Mouse (Mus musculus) embryonic facial prominence, embryonic 12.5 days (tissue): ENCODE results near the gene Plekhm3. TPM values are rescaled to one million over a fixed set of nuclear protein-coding genes. Genes with fewer than 3 reads are reported as not detected.

Experiments used
- ATAC-seq: fragments of 200-750 bp; cut with Nextera tagmentation; 2 replicates; pipeline ENCODE4 v1.8.0; 2017; ENCODE audit not compliant: insufficient number of reproducible peaks, insufficient read depth, low FRiP score, low TSS enrichment
- H3K27ac ChIP-seq: fragments of 300-500 bp; sonication (generic); 2 replicates; pipeline ENCODE4 v1.5.1; 2016; ENCODE audit warnings: mild to moderate bottlenecking
- H3K27me3 ChIP-seq: fragments of 300-500 bp; sonication (generic); 2 replicates; pipeline ENCODE4 v1.6.1; 2016; ENCODE audit warnings: mild to moderate bottlenecking, moderate library complexity
- H3K36me3 ChIP-seq: fragments of 300-500 bp; sonication (generic); 2 replicates; pipeline ENCODE4 v1.6.1; 2016; ENCODE audit warnings: mild to moderate bottlenecking
- H3K4me1 ChIP-seq: fragments of 300-500 bp; sonication (generic); 2 replicates; pipeline ENCODE4 v1.6.1; 2016
- H3K4me2 ChIP-seq: fragments of 300-500 bp; sonication (generic); replicated peaks from 2 replicates; pipeline ENCODE4 v1.6.1; 2016; ENCODE audit warnings: mild to moderate bottlenecking, moderate library complexity
- H3K4me3 ChIP-seq: fragments of 300-500 bp; sonication (generic); 2 replicates; pipeline ENCODE4 v1.5.1; 2016; ENCODE audit warnings: mild to moderate bottlenecking
- H3K9ac ChIP-seq: fragments of 300-500 bp; sonication (generic); 2 replicates; pipeline ENCODE4 v1.6.1; 2016; ENCODE audit warnings: mild to moderate bottlenecking, moderate library complexity
- H3K9me3 ChIP-seq: fragments of 300-500 bp; sonication (generic); 2 replicates; pipeline ENCODE4 v1.6.1; 2016; ENCODE audit warnings: mild to moderate bottlenecking, moderate library complexity
- WGBS: fragments of 180-500 bp; shearing (Covaris S2); methylation state at CpG from one replicate; pipeline ENCODE4 v1.1.7; 2016; 5-methylcytosine and 5-hydroxymethylcytosine counted together
- polyA plus RNA-seq: library from polyadenylated mRNA; unstranded; fragments of >200 nt; fragmentation: Nextera tagmentation; extraction: Ambion mirVana; gene quantifications from 2 replicates; pipeline ENCODE4 v1.2.1, GENCODE M21; 2016

Plekhm3 gene
- polyA plus RNA-seq, 1 experiment from 2014 or later, result 10.2 TPM

- Histone ChIP-seq H3K9me3 (no peaks in the 10 kb centered on the region), H3K4me3 (no peak overlapping the region), H3K4me1 (peaks cover 7% of the 10 kb centered on the region; the same call in 1 of the 2 replicates), H3K9ac (no peak overlapping the region), H3K27ac (no peak overlapping the region), H3K36me3 (no peaks in the 10 kb centered on the region), H3K27me3 (no peaks in the 10 kb centered on the region), H3K4me2 (no peak overlapping the region)
- peak; percentile 69; the same call in 1 of the 2 replicates for ATAC-seq
- 55% methylated on average over 2 of the region's 2 CpGs for WGBS
Observed at GRCm38 (mm10) chr1:64809085-64809484, 147.5 kb downstream of the Plekhm3 start.

- WGBS, result 73% methylated on average over 1 of the region's 1 CpGs
- no peak for ATAC-seq
Observed at GRCm38 (mm10) chr1:64807766-64808165, 148.9 kb downstream of the Plekhm3 start.

GRCm38 (mm10) chr1:64805217-64805616 is 151.4 kb downstream of the Plekhm3 start:
- Histone ChIP-seq H3K4me2 (no peak overlapping the region), H3K36me3 (no peaks in the 10 kb centered on the region), H3K9ac (no peak overlapping the region), H3K27ac (no peak overlapping the region), H3K4me3 (no peak overlapping the region), H3K4me1 (peaks cover 7% of the 10 kb centered on the region; the same call in 1 of the 2 replicates), H3K27me3 (no peaks in the 10 kb centered on the region), H3K9me3 (no peaks in the 10 kb centered on the region)
- whole genome bisulfite sequencing, result 44% methylated on average over 2 of the region's 2 CpGs
- ATAC-seq, result no peak

More at GRCm38 (mm10) chr1:64807766-64808165, 148.9 kb downstream of the Plekhm3 start:
- Histone ChIP-seq H3K27ac (no peak overlapping the region), H3K4me3 (no peak overlapping the region), H3K4me1 (peaks cover 7% of the 10 kb centered on the region; the same call in 1 of the 2 replicates), H3K4me2 (no peak overlapping the region), H3K27me3 (no peaks in the 10 kb centered on the region), H3K36me3 (no peaks in the 10 kb centered on the region), H3K9me3 (no peaks in the 10 kb centered on the region), H3K9ac (no peak overlapping the region)

GRCm38 (mm10) chr1:64802631-64803030 is 154.0 kb downstream of the Plekhm3 start:
- WGBS, result 42% methylated on average over 6 of the region's 6 CpGs

GRCm38 (mm10) chr1:64797621-64798020 is 159.0 kb downstream of the Plekhm3 start:
- Histone ChIP-seq H3K27ac (no peak overlapping the region), H3K4me2 (no peak overlapping the region), H3K27me3 (no peaks in the 10 kb centered on the region), H3K4me3 (no peak overlapping the region), H3K36me3 (0 out of 2 replicates have a peak, but pooled peaks cover 6% of the 10 kb centered on the region), H3K9ac (no peak overlapping the region), H3K9me3 (no peaks in the 10 kb centered on the region), H3K4me1 (no peaks in the 10 kb centered on the region)
- WGBS, result 87% methylated on average over 3 of the region's 3 CpGs
- no peak for ATAC-seq

More at GRCm38 (mm10) chr1:64802631-64803030, 154.0 kb downstream of the Plekhm3 start:
- Histone ChIP-seq H3K9me3 (no peaks in the 10 kb centered on the region), H3K27me3 (no peaks in the 10 kb centered on the region), H3K36me3 (no peaks in the 10 kb centered on the region), H3K4me2 (no peak overlapping the region), H3K9ac (no peak overlapping the region), H3K4me3 (no peak overlapping the region), H3K27ac (no peak overlapping the region), H3K4me1 (no peaks in the 10 kb centered on the region)
- ATAC-seq, result no peak

GRCm38 (mm10) chr1:64796867-64797582 is 159.6 kb downstream of the Plekhm3 start:
- no peaks in the 10 kb centered on the region for H3K27me3 ChIP-seq
- WGBS, result 76% methylated on average over 6 of the region's 6 CpGs
- ATAC-seq, result no peak

GRCm38 (mm10) chr1:64795284-64796040 is 161.2 kb downstream of the Plekhm3 start:
- no peak overlapping the region for H3K27ac ChIP-seq
- WGBS, result 68% methylated on average over 8 of the region's 8 CpGs
- no peaks in the 10 kb centered on the region for H3K9me3 ChIP-seq
- H3K4me1 ChIP-seq, result peaks cover 4% of the 10 kb centered on the region; the same call in 1 of the 2 replicates
- no peaks in the 10 kb centered on the region for H3K27me3 ChIP-seq
- no peak overlapping the region for H3K4me2 ChIP-seq
- no peak overlapping the region for H3K9ac ChIP-seq
- H3K36me3 ChIP-seq, result 0 out of 2 replicates have a peak, but pooled peaks cover 6% of the 10 kb centered on the region
- no peak for ATAC-seq
- no peak overlapping the region for H3K4me3 ChIP-seq

More at GRCm38 (mm10) chr1:64796867-64797582, 159.6 kb downstream of the Plekhm3 start:
- Histone ChIP-seq H3K4me3 (no peak overlapping the region), H3K4me2 (no peak overlapping the region), H3K27ac (no peak overlapping the region), H3K4me1 (no peaks in the 10 kb centered on the region), H3K9me3 (no peaks in the 10 kb centered on the region), H3K9ac (no peak overlapping the region), H3K36me3 (0 out of 2 replicates have a peak, but pooled peaks cover 6% of the 10 kb centered on the region)

- 93% methylated on average over 11 of the region's 11 CpGs for WGBS
- no peaks in the 10 kb centered on the region for H3K27me3 ChIP-seq
- ATAC-seq, result no peak
- no peaks in the 10 kb centered on the region for H3K9me3 ChIP-seq
- H3K4me3 ChIP-seq, result no peak overlapping the region
- no peak overlapping the region for H3K4me2 ChIP-seq
- H3K9ac ChIP-seq, result no peak overlapping the region
- peaks cover 4% of the 10 kb centered on the region; the same call in 1 of the 2 replicates for H3K4me1 ChIP-seq
- 0 out of 2 replicates have a peak, but pooled peaks cover 6% of the 10 kb centered on the region for H3K36me3 ChIP-seq
- H3K27ac ChIP-seq, result no peak overlapping the region
Observed at GRCm38 (mm10) chr1:64794096-64794495, 162.5 kb downstream of the Plekhm3 start.

GRCm38 (mm10) chr1:64793234-64793530 is 163.4 kb downstream of the Plekhm3 start:
- Histone ChIP-seq H3K9ac (no peak overlapping the region), H3K4me2 (no peak overlapping the region), H3K4me1 (peaks cover 4% of the 10 kb centered on the region; the same call in 1 of the 2 replicates), H3K9me3 (no peaks in the 10 kb centered on the region), H3K36me3 (0 out of 2 replicates have a peak, but pooled peaks cover 6% of the 10 kb centered on the region), H3K27me3 (no peaks in the 10 kb centered on the region), H3K27ac (no peak overlapping the region), H3K4me3 (no peak overlapping the region)
- ATAC-seq, result no peak
- WGBS, result 75% methylated on average over 4 of the region's 4 CpGs

GRCm38 (mm10) chr1:64792521-64793233 is 163.9 kb downstream of the Plekhm3 start:
- Histone ChIP-seq H3K9me3 (no peaks in the 10 kb centered on the region), H3K36me3 (0 out of 2 replicates have a peak, but pooled peaks cover 6% of the 10 kb centered on the region), H3K27me3 (no peaks in the 10 kb centered on the region), H3K4me3 (no peak overlapping the region), H3K4me2 (no peak overlapping the region), H3K27ac (no peak overlapping the region), H3K9ac (no peak overlapping the region), H3K4me1 (peaks cover 4% of the 10 kb centered on the region; the same call in 1 of the 2 replicates)
- ATAC-seq, result no peak
- 67% methylated on average over 11 of the region's 11 CpGs for WGBS

- Histone ChIP-seq H3K4me3 (no peak overlapping the region), H3K4me2 (no peak overlapping the region), H3K9ac (no peak overlapping the region), H3K27me3 (no peaks in the 10 kb centered on the region), H3K27ac (peak overlapping the region; percentile 69), H3K9me3 (no peaks in the 10 kb centered on the region), H3K4me1 (peaks cover 4% of the 10 kb centered on the region; the same call in 1 of the 2 replicates), H3K36me3 (0 out of 2 replicates have a peak, but pooled peaks cover 6% of the 10 kb centered on the region)
- ATAC-seq, result no peak
- 43% methylated on average over 6 of the region's 6 CpGs for WGBS
Observed at GRCm38 (mm10) chr1:64791826-64792225, 164.8 kb downstream of the Plekhm3 start.
